Mouse (Mus musculus): ENCODE data around the gene Homer3. TPM values are rescaled to one million over a fixed set of nuclear protein-coding genes. Genes with fewer than 3 reads are reported as not detected.

Gene Homer3
- total RNA-seq, 2 experiments from 2014 or later: 84.4 to 86.0 TPM

- DNase-seq (ENCODE audit: extremely low spot score in 1 of 2, low spot score in 1 of 2): no peak
Observed at GRCm38 (mm10) chr8:70283136-70284077, 780 bp downstream of the Homer3 start.

- no peak for DNase-seq (ENCODE audit: extremely low spot score in 1 of 2, low spot score in 1 of 2)
Observed at GRCm38 (mm10) chr8:70284421-70284820, 1.8 kb downstream of the Homer3 start.

- DNase-seq (ENCODE audit: extremely low spot score in 1 of 2, low spot score in 1 of 2): no peak
Observed at GRCm38 (mm10) chr8:70285304-70285703, 2.7 kb downstream of the Homer3 start.

GRCm38 (mm10) chr8:70286737-70287136 is 4.1 kb downstream of the Homer3 start:
- no peak for DNase-seq (ENCODE audit: extremely low spot score in 1 of 2, low spot score in 1 of 2)

- DNase-seq (ENCODE audit: extremely low spot score in 1 of 2, low spot score in 1 of 2): peak in 1 of 2 experiments; percentile 18
Observed at GRCm38 (mm10) chr8:70293988-70294405, 11.4 kb downstream of the Homer3 start.

- no peak for DNase-seq (ENCODE audit: extremely low spot score in 1 of 2, low spot score in 1 of 2)
Observed at GRCm38 (mm10) chr8:70300881-70301280, 18.3 kb downstream of the Homer3 start.

- DNase-seq (ENCODE audit: extremely low spot score in 1 of 2, low spot score in 1 of 2): peak; percentile 95
Observed at GRCm38 (mm10) chr8:70302358-70302890, 19.8 kb downstream of the Homer3 start, which contains the start of the genes Ddx49 and Cope. Gene Ddx49, minus strand, starts transcription at chr8:70302489. Gene Cope, plus strand, starts transcription at chr8:70302518.

GRCm38 (mm10) chr8:70302901-70303300 is 20.3 kb downstream of the Homer3 start:
- no peak for DNase-seq (ENCODE audit: extremely low spot score in 1 of 2, low spot score in 1 of 2)

GRCm38 (mm10) chr8:70309311-70309710 is 26.7 kb downstream of the Homer3 start:
- peak in 1 of 2 experiments; percentile 50 for DNase-seq (ENCODE audit: extremely low spot score in 1 of 2, low spot score in 1 of 2)

GRCm38 (mm10) chr8:70313399-70313798 is 30.8 kb downstream of the Homer3 start:
- no peak for DNase-seq (ENCODE audit: extremely low spot score in 1 of 2, low spot score in 1 of 2)

GRCm38 (mm10) chr8:70315624-70316510 is 33.2 kb downstream of the Homer3 start, which contains the start of gene Cers1:
Gene Cers1, plus strand, starts transcription at chr8:70315775.
- DNase-seq (ENCODE audit: extremely low spot score in 1 of 2, low spot score in 1 of 2): peak; percentile 73 to 77

- DNase-seq (ENCODE audit: extremely low spot score in 1 of 2, low spot score in 1 of 2): peak; percentile 64 to 67
Observed at GRCm38 (mm10) chr8:70316511-70317504, 34.2 kb downstream of the Homer3 start.

- DNase-seq (ENCODE audit: extremely low spot score in 1 of 2, low spot score in 1 of 2): no peak
Observed at GRCm38 (mm10) chr8:70317872-70318271, 35.2 kb downstream of the Homer3 start.

- no peak for DNase-seq (ENCODE audit: extremely low spot score in 1 of 2, low spot score in 1 of 2)
Observed at GRCm38 (mm10) chr8:70323716-70324115, 41.1 kb downstream of the Homer3 start.

- DNase-seq (ENCODE audit: extremely low spot score in 1 of 2, low spot score in 1 of 2): no peak
Observed at GRCm38 (mm10) chr8:70327512-70327911, 44.9 kb downstream of the Homer3 start.

GRCm38 (mm10) chr8:70329124-70329834 is 46.7 kb downstream of the Homer3 start, which contains the start of gene Gdf1:
Gene Gdf1, plus strand, starts transcription at chr8:70329817.
- no peak for DNase-seq (ENCODE audit: extremely low spot score in 1 of 2, low spot score in 1 of 2)

- no peak for DNase-seq (ENCODE audit: extremely low spot score in 1 of 2, low spot score in 1 of 2)
Observed at GRCm38 (mm10) chr8:70329835-70330740, 47.5 kb downstream of the Homer3 start.
